Mouse (Mus musculus): ENCODE measurements around the gene Pemt. TPM values are rescaled to one million over a fixed set of nuclear protein-coding genes. Genes with fewer than 3 reads are reported as not detected.

The Pemt gene
- total RNA-seq, 1 experiment = 17.5 TPM

DNA sequence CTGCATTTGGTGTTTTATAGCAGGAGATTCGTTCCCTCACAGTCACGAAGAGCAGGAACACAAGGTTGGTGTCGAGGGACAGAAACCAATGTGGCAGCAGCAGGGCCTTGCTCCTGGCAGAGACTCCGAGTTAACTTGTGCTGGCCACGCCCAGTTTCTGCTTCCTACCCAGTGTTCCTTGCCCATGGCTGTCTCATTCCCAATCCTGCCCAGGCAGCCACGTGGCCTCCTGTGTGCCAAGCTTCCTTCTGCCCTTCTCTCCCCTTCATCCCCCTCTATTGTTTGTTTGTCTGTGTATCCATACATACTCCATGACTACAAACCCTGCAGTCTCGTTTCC, 45.1 kb upstream of the Pemt start:
- Histone ChIP-seq H3K9ac (ENCODE audit: insufficient read depth, low read depth, low read length, poor library complexity, severe bottlenecking) (no peak overlapping the region), H3K4me1 (ENCODE audit: control insufficient read depth in 2 of 2, insufficient read depth in 2 of 2, low read length in 2 of 2, poor library complexity in 1 of 2) (peaks cover 1 to 15% of the 10 kb centered on the region in 2 experiments; a peak in 3 of 4 replicates), H3K27ac (ENCODE audit: insufficient read depth, low read depth, low read length, poor library complexity, severe bottlenecking) (no peak overlapping the region), H3K36me3 (ENCODE audit: control insufficient read depth, insufficient read depth, low read length, poor library complexity, severe bottlenecking) (no peaks in the 10 kb centered on the region), H3K4me3 (ENCODE audit: insufficient read depth in 1 of 2, low read depth in 1 of 2, low read length in 2 of 2, poor library complexity in 1 of 2, severe bottlenecking in 1 of 2) (no peak overlapping the region), H3K9me3 (ENCODE audit: control insufficient read depth, insufficient read depth, low read depth, low read length) (no peaks in the 10 kb centered on the region)
- in situ Hi-C loops (cut with MboI; ENCODE audit: low sequenced_read_pairs in 2 of 2, unreplicated experiment in 2 of 2) = no loop called here
- no peak for DNase-seq (ENCODE audit: low read depth, low spot score)
- TF ChIP-seq HCFC1 (IDR thresholded peaks at IDR 0.05; ENCODE audit: borderline replicate concordance, insufficient read depth, low read length) (no peak), ZNF384 (IDR thresholded peaks at IDR 0.05; ENCODE audit: low read depth, low read length) (no peak), MAFK (IDR thresholded peaks at IDR 0.05; ENCODE audit: insufficient read depth, low read depth, low read length) (no peak), ZC3H11A (IDR thresholded peaks at IDR 0.05; ENCODE audit: borderline replicate concordance, low read depth, low read length) (no peak), CHD2 (IDR thresholded peaks at IDR 0.05; ENCODE audit: low read depth, low read length) (no peak)

DNA sequence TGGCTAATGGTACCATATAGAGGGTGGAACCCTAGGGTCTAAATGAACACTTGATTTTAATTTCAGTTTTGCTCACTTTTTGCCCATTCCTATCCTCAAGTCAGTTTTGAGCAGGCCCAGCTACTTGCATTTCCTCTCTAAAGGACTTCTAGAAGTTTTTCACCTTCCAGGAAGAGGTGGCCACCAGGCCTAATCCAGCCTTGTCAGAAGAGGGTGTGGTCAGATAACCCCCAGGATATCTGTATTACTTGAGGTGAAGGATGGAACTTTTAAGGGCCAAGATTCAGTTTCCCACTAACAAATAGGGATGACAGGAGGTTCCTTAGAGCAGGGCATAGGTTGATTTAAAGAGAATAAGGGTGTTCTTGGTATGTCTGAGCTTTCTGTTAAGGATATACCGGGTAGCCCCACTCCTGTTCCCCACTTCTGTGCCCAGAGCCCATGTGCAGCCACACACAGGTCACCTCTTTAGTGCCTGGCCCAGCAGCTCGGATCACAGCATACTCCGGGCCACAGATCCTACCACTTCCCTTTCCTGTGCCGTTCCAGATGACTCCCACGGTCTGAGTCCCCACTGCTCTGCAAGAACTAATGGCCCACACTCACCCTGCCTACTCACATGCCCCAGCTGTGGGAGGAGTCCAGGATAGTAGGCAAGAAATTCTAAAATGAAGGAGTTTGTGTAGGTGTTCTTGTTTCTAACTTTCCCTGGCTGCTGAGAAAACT, 44.6 kb upstream of the Pemt start:
- Histone ChIP-seq H3K9ac (ENCODE audit: insufficient read depth, low read depth, low read length, poor library complexity, severe bottlenecking) (no peak overlapping the region), H3K4me3 (ENCODE audit: insufficient read depth in 1 of 2, low read depth in 1 of 2, low read length in 2 of 2, poor library complexity in 1 of 2, severe bottlenecking in 1 of 2) (no peak overlapping the region), H3K27ac (ENCODE audit: insufficient read depth, low read depth, low read length, poor library complexity, severe bottlenecking) (no peak overlapping the region), H3K4me1 (ENCODE audit: control insufficient read depth in 2 of 2, insufficient read depth in 2 of 2, low read length in 2 of 2, poor library complexity in 1 of 2) (peaks cover 1 to 15% of the 10 kb centered on the region in 2 experiments; a peak in 3 of 4 replicates), H3K9me3 (ENCODE audit: control insufficient read depth, insufficient read depth, low read depth, low read length) (no peaks in the 10 kb centered on the region), H3K36me3 (ENCODE audit: control insufficient read depth, insufficient read depth, low read length, poor library complexity, severe bottlenecking) (no peaks in the 10 kb centered on the region)
- DNase-seq (ENCODE audit: low read depth, low spot score) = no peak
- in situ Hi-C loops (cut with MboI; ENCODE audit: low sequenced_read_pairs in 2 of 2, unreplicated experiment in 2 of 2) = no loop called here
- no peak for TF ChIP-seq ZC3H11A (IDR thresholded peaks at IDR 0.05; ENCODE audit: borderline replicate concordance, low read depth, low read length)
- no peak for TF ChIP-seq CHD2 (IDR thresholded peaks at IDR 0.05; ENCODE audit: low read depth, low read length)
- TF ChIP-seq HCFC1 (IDR thresholded peaks at IDR 0.05; ENCODE audit: borderline replicate concordance, insufficient read depth, low read length) = no peak
- no peak for TF ChIP-seq MAFK (IDR thresholded peaks at IDR 0.05; ENCODE audit: insufficient read depth, low read depth, low read length)
- TF ChIP-seq ZNF384 (IDR thresholded peaks at IDR 0.05; ENCODE audit: low read depth, low read length) = no peak

GRCm38 (mm10) chr11:60088947-60089346, 42.7 kb upstream of the Pemt start:
- in situ Hi-C loops (cut with MboI; ENCODE audit: low sequenced_read_pairs in 2 of 2, unreplicated experiment in 2 of 2) = no loop called here
- Histone ChIP-seq H3K9me3 (ENCODE audit: control insufficient read depth, insufficient read depth, low read depth, low read length) (no peaks in the 10 kb centered on the region), H3K27ac (ENCODE audit: insufficient read depth, low read depth, low read length, poor library complexity, severe bottlenecking) (no peak overlapping the region), H3K9ac (ENCODE audit: insufficient read depth, low read depth, low read length, poor library complexity, severe bottlenecking) (no peak overlapping the region), H3K4me3 (ENCODE audit: insufficient read depth in 1 of 2, low read depth in 1 of 2, low read length in 2 of 2, poor library complexity in 1 of 2, severe bottlenecking in 1 of 2) (no peak overlapping the region), H3K36me3 (ENCODE audit: control insufficient read depth, insufficient read depth, low read length, poor library complexity, severe bottlenecking) (no peaks in the 10 kb centered on the region), H3K4me1 (ENCODE audit: control insufficient read depth in 2 of 2, insufficient read depth in 2 of 2, low read length in 2 of 2, poor library complexity in 1 of 2) (peaks cover 1 to 8% of the 10 kb centered on the region in 2 experiments; a peak in 3 of 4 replicates)
- TF ChIP-seq ZC3H11A (IDR thresholded peaks at IDR 0.05; ENCODE audit: borderline replicate concordance, low read depth, low read length) (no peak), HCFC1 (IDR thresholded peaks at IDR 0.05; ENCODE audit: borderline replicate concordance, insufficient read depth, low read length) (no peak), CHD2 (IDR thresholded peaks at IDR 0.05; ENCODE audit: low read depth, low read length) (no peak), ZNF384 (IDR thresholded peaks at IDR 0.05; ENCODE audit: low read depth, low read length) (no peak), MAFK (IDR thresholded peaks at IDR 0.05; ENCODE audit: insufficient read depth, low read depth, low read length) (no peak)
- no peak for DNase-seq (ENCODE audit: low read depth, low spot score)

DNA sequence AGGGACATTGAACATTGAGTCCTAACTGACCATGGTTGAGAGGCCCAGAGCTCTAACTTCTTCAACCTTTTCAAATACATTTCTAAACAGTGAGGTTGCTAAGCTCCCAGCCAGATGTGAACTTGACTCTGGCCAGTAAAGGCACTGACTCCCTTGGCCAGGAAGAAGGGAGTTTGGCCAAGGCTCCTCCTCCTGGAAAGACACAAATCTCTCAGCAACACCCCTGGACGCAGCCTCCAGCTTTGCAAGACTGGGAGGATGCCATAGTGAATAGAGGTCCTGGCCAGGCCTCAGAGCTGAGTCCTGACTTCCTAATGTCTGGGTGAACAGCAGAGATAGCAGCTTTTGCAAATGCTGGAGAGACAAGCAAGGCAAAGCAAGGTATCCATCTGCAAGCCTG, 40.4 kb upstream of the Pemt start:
- H3K4me1 ChIP-seq (ENCODE audit: control insufficient read depth in 2 of 2, insufficient read depth in 2 of 2, low read length in 2 of 2, poor library complexity in 1 of 2) = peaks cover 1 to 8% of the 10 kb centered on the region in 2 experiments; a peak in 3 of 4 replicates
- H3K4me3 ChIP-seq (ENCODE audit: insufficient read depth in 1 of 2, low read depth in 1 of 2, low read length in 2 of 2, poor library complexity in 1 of 2, severe bottlenecking in 1 of 2) = no peak overlapping the region
- no peak overlapping the region for H3K27ac ChIP-seq (ENCODE audit: insufficient read depth, low read depth, low read length, poor library complexity, severe bottlenecking)
- no peak overlapping the region for H3K9ac ChIP-seq (ENCODE audit: insufficient read depth, low read depth, low read length, poor library complexity, severe bottlenecking)
- in situ Hi-C loops (cut with MboI; ENCODE audit: low sequenced_read_pairs in 2 of 2, unreplicated experiment in 2 of 2) = no loop called here
- no peak for TF ChIP-seq HCFC1 (IDR thresholded peaks at IDR 0.05; ENCODE audit: borderline replicate concordance, insufficient read depth, low read length)
- no peak for TF ChIP-seq CHD2 (IDR thresholded peaks at IDR 0.05; ENCODE audit: low read depth, low read length)
- TF ChIP-seq ZC3H11A (IDR thresholded peaks at IDR 0.05; ENCODE audit: borderline replicate concordance, low read depth, low read length) = no peak
- TF ChIP-seq MAFK (IDR thresholded peaks at IDR 0.05; ENCODE audit: insufficient read depth, low read depth, low read length) = no peak
- TF ChIP-seq ZNF384 (IDR thresholded peaks at IDR 0.05; ENCODE audit: low read depth, low read length) = no peak
- no peaks in the 10 kb centered on the region for H3K36me3 ChIP-seq (ENCODE audit: control insufficient read depth, insufficient read depth, low read length, poor library complexity, severe bottlenecking)
- no peak for DNase-seq (ENCODE audit: low read depth, low spot score)
- no peaks in the 10 kb centered on the region for H3K9me3 ChIP-seq (ENCODE audit: control insufficient read depth, insufficient read depth, low read depth, low read length)
